Mouse (Mus musculus) ES-CJ7 (cell line): Measurements from ENCODE around the gene Vmn1r56.
"Not testable (repeated sequence)": the region's sequence is repeated elsewhere in the genome, so short reads cannot be mapped to it uniquely, and the experiment has no call there.

Source experiments
- DNase-seq: peaks from one replicate; pipeline ENCODE4 v3.0.0; 2011; ENCODE audit warnings: low read depth, low spot score

The Vmn1r56 gene

DNA sequence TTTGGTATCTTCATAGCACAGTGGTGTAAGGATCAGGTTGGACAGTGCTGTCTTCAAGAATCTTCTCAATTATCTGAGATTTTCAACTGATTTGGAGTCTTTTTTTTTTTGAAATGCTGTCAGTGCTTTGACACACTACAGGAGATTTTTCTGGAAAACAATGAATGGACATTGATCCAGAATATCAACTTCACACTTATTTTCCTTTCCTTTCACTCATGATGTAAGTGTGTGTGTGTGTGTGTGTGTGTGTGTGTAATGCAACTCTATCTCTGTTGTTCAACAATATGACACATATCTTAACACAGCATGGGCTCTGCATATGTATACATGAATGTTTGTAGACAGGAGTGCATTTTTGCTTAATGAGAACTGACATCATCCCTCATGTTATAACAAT lies at the start of gene Vmn1r56:
Vmn1r56 (minus strand) TSS at position 101 of the 400 bp plus-strand sequence.
- not testable (repeated sequence) for DNase-seq

DNA sequence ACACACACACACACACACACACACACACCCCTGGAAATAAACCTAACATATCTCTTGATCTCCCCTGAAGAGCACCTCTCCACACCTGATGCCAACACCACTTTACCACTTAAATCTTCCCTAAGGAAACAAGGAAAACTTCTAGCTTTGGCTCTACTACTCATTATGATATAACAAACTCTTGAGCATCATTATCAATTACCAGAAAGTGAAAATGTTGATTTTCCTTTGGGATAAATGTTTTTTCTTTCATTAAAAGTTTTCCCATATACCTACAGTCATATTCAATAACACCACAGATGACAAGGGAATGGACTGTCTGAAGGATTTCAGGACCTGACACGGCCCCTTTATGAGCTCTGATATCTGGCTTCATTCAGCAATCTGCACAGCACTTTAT lies 21.6 kb upstream of the Vmn1r56 start, which contains the start of gene Vmn1r57:
Vmn1r57 (plus strand) TSS at position 301 of the 400 bp plus-strand sequence.
- DNase-seq, result not testable (repeated sequence)

DNA sequence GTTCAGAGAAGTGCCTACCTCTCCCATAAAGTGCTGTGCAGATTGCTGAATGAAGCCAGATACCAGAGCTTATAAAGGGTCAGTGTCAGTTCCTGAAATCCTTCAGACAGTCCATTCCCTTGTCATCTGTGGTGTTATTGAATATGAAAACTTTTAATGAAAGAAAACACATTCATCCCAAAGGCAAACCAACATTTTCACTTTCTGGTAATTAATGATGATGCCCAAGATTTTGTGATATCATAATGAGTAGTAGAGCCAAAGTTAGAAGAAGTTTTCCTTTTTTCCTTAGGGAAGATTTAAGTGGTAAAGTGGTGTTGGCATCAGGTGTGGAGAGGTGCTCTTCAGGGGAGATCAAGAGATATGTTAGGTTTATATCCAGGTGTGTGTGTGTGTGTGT lies 47.0 kb downstream of the Vmn1r56 start, which contains the start of gene Vmn1r55:
Vmn1r55 (minus strand) TSS at position 101 of the 400 bp plus-strand sequence.
- not testable (repeated sequence) for DNase-seq
